Mouse (Mus musculus) myocyte (in vitro differentiated cells): ENCODE measurements at regions not wholly inside any gene's neighbourhood (a gene's known extent, or its start where the extent isn't known, plus 50 kb on each side); places are given as distances from the start of the nearest gene placed in this dataset.

Experiments used
- CEBPB ChIP-seq: IDR thresholded peaks from 2 replicates; pipeline ENCODE4 v1.6.1; 2011; ENCODE audit warnings: mild to moderate bottlenecking, moderate library complexity; ENCODE audit not compliant: poor library complexity, insufficient read depth, severe bottlenecking
- MAX ChIP-seq: IDR thresholded peaks from one replicate; pipeline ENCODE4 v1.6.1; 2011; ENCODE audit warnings: low read depth, mild to moderate bottlenecking, control low read depth
- POLR2A ChIP-seq: IDR thresholded peaks from one replicate; pipeline ENCODE4 v1.6.1; 2011; ENCODE audit warnings: low read depth, mild to moderate bottlenecking, control low read depth, moderate library complexity; ENCODE audit not compliant: insufficient read length
- TCF12 ChIP-seq: IDR thresholded peaks from one replicate; pipeline ENCODE4 v1.6.1; 2011; ENCODE audit warnings: mild to moderate bottlenecking, control low read depth; ENCODE audit not compliant: poor library complexity, insufficient read depth, severe bottlenecking

- TF ChIP-seq TCF12 = no peak
- no peak for TF ChIP-seq POLR2A
- TF ChIP-seq MAX = no peak
- TF ChIP-seq CEBPB = no peak
Measured at GRCm38 (mm10) chr2:74391064-74391463, 188.2 kb downstream of the Lnpk start.
